Mouse (Mus musculus) NIH3T3 (cell line): ENCODE measurements around the gene Efl1.

ENCODE experiments used
- DNase-seq: peaks from one replicate; pipeline ENCODE4 v3.0.0-alpha.2; 2012; ENCODE audit warnings: low read depth

Efl1 gene

GRCm38 (mm10) chr7:82759091-82759490, 110.7 kb downstream of the Efl1 start:
- DNase-seq, result no peak

- peak; percentile 16 for DNase-seq
Observed at GRCm38 (mm10) chr7:82764951-82765350, 116.5 kb downstream of the Efl1 start.

GRCm38 (mm10) chr7:82766623-82767022, 118.2 kb downstream of the Efl1 start:
- no peak for DNase-seq

GRCm38 (mm10) chr7:82770207-82770606, 121.8 kb downstream of the Efl1 start:
- DNase-seq, result no peak

GRCm38 (mm10) chr7:82770957-82771660, 122.7 kb downstream of the Efl1 start:
- DNase-seq, result peak; percentile 74

GRCm38 (mm10) chr7:82771661-82772021, 123.2 kb downstream of the Efl1 start:
- DNase-seq, result peak; percentile 25

GRCm38 (mm10) chr7:82772481-82772880, 124.1 kb downstream of the Efl1 start:
- no peak for DNase-seq

GRCm38 (mm10) chr7:82773150-82773549, 124.7 kb downstream of the Efl1 start:
- no peak for DNase-seq

- no peak for DNase-seq
Observed at GRCm38 (mm10) chr7:82773884-82774283, 125.5 kb downstream of the Efl1 start.

GRCm38 (mm10) chr7:82775090-82775489, 126.7 kb downstream of the Efl1 start:
- no peak for DNase-seq

- no peak for DNase-seq
Observed at GRCm38 (mm10) chr7:82783071-82783470, 134.7 kb downstream of the Efl1 start.

- no peak for DNase-seq
Observed at GRCm38 (mm10) chr7:82783693-82784092, 135.3 kb downstream of the Efl1 start.

- DNase-seq, result no peak
Observed at GRCm38 (mm10) chr7:82785335-82785934, 137.0 kb downstream of the Efl1 start.

- peak; percentile 12 for DNase-seq
Observed at GRCm38 (mm10) chr7:82785970-82786647, 137.7 kb downstream of the Efl1 start.

GRCm38 (mm10) chr7:82792644-82793043, 144.2 kb downstream of the Efl1 start:
- no peak for DNase-seq

- DNase-seq, result no peak
Observed at GRCm38 (mm10) chr7:82793111-82793510, 144.7 kb downstream of the Efl1 start.

- DNase-seq, result no peak
Observed at GRCm38 (mm10) chr7:82794542-82794941, 146.1 kb downstream of the Efl1 start.

- no peak for DNase-seq
Observed at GRCm38 (mm10) chr7:82802206-82802605, 153.8 kb downstream of the Efl1 start.

GRCm38 (mm10) chr7:82808257-82808656, 159.8 kb downstream of the Efl1 start:
- DNase-seq, result no peak

GRCm38 (mm10) chr7:82809126-82809525, 160.7 kb downstream of the Efl1 start:
- no peak for DNase-seq

GRCm38 (mm10) chr7:82810799-82811139, 162.4 kb downstream of the Efl1 start:
- DNase-seq, result no peak

- DNase-seq, result peak; percentile 28
Observed at GRCm38 (mm10) chr7:82811140-82811851, 162.9 kb downstream of the Efl1 start.
